Mouse (Mus musculus) ES-E14 (cell line): ENCODE measurements around the gene Ino80e. TPM values are rescaled to one million over a fixed set of nuclear protein-coding genes. Genes with fewer than 3 reads are reported as not detected.
A peak's percentile ranks its signal among the peaks of the same experiment; 100 is the strongest.

Source experiments
- DNase-seq: peaks from one replicate; pipeline ENCODE4 v3.0.0-alpha.2; 2013; ENCODE audit warnings: low read depth, low spot score
- H3K27ac ChIP-seq: 2 replicates; pipeline ENCODE4 v1.5.1; 2012; ENCODE audit warnings: low read depth, mild to moderate bottlenecking, low read length, moderate library complexity, mixed read lengths; ENCODE audit not compliant: poor library complexity, insufficient read depth, severe bottlenecking
- H3K36me3 ChIP-seq: 2 replicates; pipeline ENCODE4 v1.6.1; 2012; ENCODE audit warnings: mild to moderate bottlenecking, low read length, moderate library complexity, mixed read lengths; ENCODE audit not compliant: control insufficient read depth, poor library complexity, insufficient read depth, severe bottlenecking
- H3K4me1 ChIP-seq, 2 experiments: fragments of 150-350 bp in 1 of 2; sonication (generic) in 1 of 2; 2 replicates each; pipeline ENCODE4 v1.6.1; 2012; ENCODE audit warnings: low read length in 2 of 2, mild to moderate bottlenecking in 1 of 2, mixed read lengths in 1 of 2; ENCODE audit not compliant: control insufficient read depth in 2 of 2, insufficient read depth in 2 of 2, poor library complexity in 1 of 2
- H3K4me3 ChIP-seq, 2 experiments: fragments of 150-350 bp in 1 of 2; sonication (generic) in 1 of 2; 2 replicates each; pipeline ENCODE4 v1.5.1; 2012; ENCODE audit warnings: low read length in 2 of 2, low read depth in 1 of 2, mild to moderate bottlenecking in 1 of 2, mixed read lengths in 1 of 2; ENCODE audit not compliant: insufficient read depth in 1 of 2, poor library complexity in 1 of 2, severe bottlenecking in 1 of 2
- H3K9ac ChIP-seq: 2 replicates; pipeline ENCODE4 v1.6.1; 2012; ENCODE audit warnings: low read depth, mild to moderate bottlenecking, low read length, mixed read lengths; ENCODE audit not compliant: poor library complexity, insufficient read depth, severe bottlenecking
- H3K9me3 ChIP-seq: fragments of 150-350 bp; sonication (generic); 2 replicates; pipeline ENCODE4 v1.6.1; 2012; ENCODE audit warnings: low read depth, mild to moderate bottlenecking, low read length; ENCODE audit not compliant: control insufficient read depth, insufficient read depth
- CHD2 ChIP-seq: IDR thresholded peaks from 2 replicates; pipeline ENCODE4 v1.6.1; 2014; ENCODE audit warnings: mild to moderate bottlenecking, low read depth, low read length, inconsistent platforms
- HCFC1 ChIP-seq: IDR thresholded peaks from 2 replicates; pipeline ENCODE4 v1.6.1; 2012; ENCODE audit warnings: low read length, inconsistent platforms, borderline replicate concordance; ENCODE audit not compliant: insufficient read depth
- MAFK ChIP-seq: IDR thresholded peaks from 2 replicates; pipeline ENCODE4 v1.6.1; 2014; ENCODE audit warnings: mild to moderate bottlenecking, low read depth, low read length, inconsistent platforms; ENCODE audit not compliant: insufficient read depth
- ZC3H11A ChIP-seq: IDR thresholded peaks from 2 replicates; pipeline ENCODE4 v1.6.1; 2012; ENCODE audit warnings: low read depth, mild to moderate bottlenecking, inconsistent platforms, low read length, borderline replicate concordance
- ZNF384 ChIP-seq: IDR thresholded peaks from 2 replicates; pipeline ENCODE4 v1.6.1; 2012; ENCODE audit warnings: low read depth, low read length, inconsistent platforms
- in situ Hi-C, 2 experiments: fragments of 600-800 bp; cut with MboI; formaldehyde crosslinking; loops; one replicate each; pipeline ENCODE4 v1.15.1; 2025; ENCODE audit warnings: low sequenced_read_pairs in 2 of 2, inconsistent platforms in 1 of 2; ENCODE audit not compliant: unreplicated experiment in 2 of 2
- total RNA-seq: library from RNA; depleted of rRNA; stranded (reverse); fragments of 300-350 nt; gene quantifications from 2 replicates; pipeline ENCODE4 v1.2.3, GENCODE M21; 2012

Gene Ino80e
- total RNA-seq, 1 experiment = 78.7 TPM

DNA sequence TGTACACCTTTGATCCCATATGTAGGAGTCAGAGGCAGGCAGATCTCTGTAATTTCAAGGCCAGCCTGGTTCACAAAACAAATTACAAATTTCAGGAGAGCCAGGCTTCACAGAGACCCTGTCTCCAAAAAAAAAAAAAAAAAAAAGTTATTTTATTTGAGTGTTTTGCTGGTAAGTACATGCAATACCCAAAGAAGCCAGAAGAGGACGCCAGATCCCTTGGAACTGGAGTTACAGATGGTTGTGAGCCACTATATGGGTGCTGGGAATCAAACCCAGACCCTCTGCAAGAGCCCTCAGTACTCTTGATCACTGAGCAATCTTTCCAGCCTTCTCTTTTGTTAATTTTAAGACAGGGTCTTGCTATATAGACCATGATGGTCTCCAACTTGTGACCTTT is 43.4 kb downstream of the Ino80e start:
- Histone ChIP-seq H3K4me1 (peaks cover 3 to 11% of the 10 kb centered on the region in 2 experiments; a peak in 2 of 4 replicates), H3K9ac (no peak overlapping the region), H3K36me3 (no peaks in the 10 kb centered on the region), H3K27ac (no peak overlapping the region), H3K4me3 (no peak overlapping the region), H3K9me3 (no peaks in the 10 kb centered on the region)
- in situ Hi-C loops = no loop called here
- TF ChIP-seq CHD2 = no peak
- peak; percentile 82 for TF ChIP-seq ZNF384
- DNase-seq = no peak

DNA sequence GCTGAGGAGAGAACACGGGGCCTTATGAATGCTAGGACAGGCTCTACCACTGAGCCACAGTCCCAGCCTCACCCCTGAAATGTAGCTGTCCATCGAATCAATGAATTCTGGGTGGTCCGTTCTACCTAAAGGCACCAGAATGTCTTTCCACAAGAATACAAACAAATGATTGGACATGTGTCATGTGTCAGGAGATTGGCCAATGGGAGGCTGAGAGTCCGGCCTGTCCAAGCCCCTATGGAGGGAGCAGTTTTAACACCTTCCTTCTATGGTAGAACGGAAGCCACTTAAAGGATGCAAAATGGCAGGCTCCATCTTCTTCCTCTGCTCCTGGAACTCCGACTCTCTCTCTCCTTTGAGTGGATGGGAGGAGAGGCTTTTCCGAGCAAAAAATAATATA is 44.6 kb downstream of the Ino80e start:
- in situ Hi-C loops = no loop called here
- TF ChIP-seq ZNF384 (no peak), MAFK (no peak), CHD2 (no peak), HCFC1 (no peak), ZC3H11A (no peak)

DNA sequence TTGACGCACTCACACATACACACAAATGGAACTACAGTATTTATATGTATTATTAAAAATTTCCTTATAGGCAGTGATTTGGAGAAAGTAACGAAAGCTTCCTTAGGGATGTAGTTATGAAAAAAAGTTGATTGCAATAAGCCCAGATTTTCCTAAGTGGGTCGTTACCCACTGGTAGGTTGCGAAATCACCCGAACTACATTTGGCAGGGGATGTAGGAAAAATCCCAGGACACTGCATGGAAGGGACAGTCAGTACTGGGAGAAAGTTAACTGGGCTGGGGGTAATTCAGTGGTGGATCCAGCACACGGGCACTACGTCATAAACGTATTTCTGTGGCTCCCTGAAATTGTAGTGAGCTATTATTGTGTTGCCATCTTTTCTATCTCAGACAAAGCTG is 45.7 kb downstream of the Ino80e start:
- Histone ChIP-seq H3K27ac (no peak overlapping the region), H3K4me3 (no peak overlapping the region), H3K36me3 (no peaks in the 10 kb centered on the region), H3K9ac (no peak overlapping the region), H3K9me3 (no peaks in the 10 kb centered on the region), H3K4me1 (peaks cover 5 to 16% of the 10 kb centered on the region in 2 experiments; a peak in 3 of 4 replicates)
- no peak for DNase-seq
- TF ChIP-seq MAFK (no peak), HCFC1 (no peak), ZC3H11A (no peak), CHD2 (no peak), ZNF384 (no peak)
- in situ Hi-C loops = no loop called here

More for the DNA sequence above, 44.6 kb downstream of the Ino80e start:
- no peak for DNase-seq
- no peaks in the 10 kb centered on the region for H3K9me3 ChIP-seq
- H3K36me3 ChIP-seq = no peaks in the 10 kb centered on the region
- H3K27ac ChIP-seq = no peak overlapping the region
- H3K4me3 ChIP-seq = no peak overlapping the region
- peaks cover 7 to 17% of the 10 kb centered on the region in 2 experiments; a peak in 3 of 4 replicates for H3K4me1 ChIP-seq
- no peak overlapping the region for H3K9ac ChIP-seq

- H3K36me3 ChIP-seq = no peaks in the 10 kb centered on the region
- TF ChIP-seq CHD2 = no peak
- no peak for TF ChIP-seq MAFK
- no peak for TF ChIP-seq ZNF384
- TF ChIP-seq ZC3H11A = no peak
- TF ChIP-seq HCFC1 = no peak
- H3K9me3 ChIP-seq = no peaks in the 10 kb centered on the region
- no peak overlapping the region for H3K9ac ChIP-seq
- peaks cover 5 to 16% of the 10 kb centered on the region in 2 experiments; a peak in 3 of 4 replicates for H3K4me1 ChIP-seq
- H3K27ac ChIP-seq = no peak overlapping the region
- no peak for DNase-seq
- H3K4me3 ChIP-seq = no peak overlapping the region
- in situ Hi-C loops = no loop called here
Measured at GRCm38 (mm10) chr7:126815726-126816222, 46.4 kb downstream of the Ino80e start.
